Mouse (Mus musculus): ENCODE measurements around the gene Ambn. TPM values are rescaled to one million over a fixed set of nuclear protein-coding genes. Genes with fewer than 3 reads are reported as not detected.

Gene Ambn
- polyA plus RNA-seq (2017; shearing (Covaris generic)), result not detected

GRCm38 (mm10) chr5:88455691-88456090, at the start of gene Ambn:
Ambn (plus strand) TSS chr5:88455991.

GRCm38 (mm10) chr5:88487675-88488074, 31.9 kb downstream of the Ambn start, which contains the start of gene Enam:
Enam (plus strand) TSS chr5:88487975.

Other genes starting within 250 kb of the Ambn start
- gene Gm7714, start 187.1 kb upstream of the Ambn start, polyA plus RNA-seq (2017; shearing (Covaris generic)), result 0.76 TPM
- gene Prol1, start 138.7 kb upstream of the Ambn start, polyA plus RNA-seq (2017; shearing (Covaris generic)), result not detected
- not detected for gene Amtn, start 79.9 kb upstream of the Ambn start, polyA plus RNA-seq (2017; shearing (Covaris generic))
- not detected for gene Enam, start 32.0 kb downstream of the Ambn start, polyA plus RNA-seq (2017; shearing (Covaris generic))
- 66.9 TPM for gene Jchain, start 71.9 kb downstream of the Ambn start, polyA plus RNA-seq (2017; shearing (Covaris generic))
- 61.4 TPM for gene Utp3, start 98.5 kb downstream of the Ambn start, polyA plus RNA-seq (2017; shearing (Covaris generic))
- 4.0 TPM for gene Rufy3, start 109.0 kb downstream of the Ambn start, polyA plus RNA-seq (2017; shearing (Covaris generic))
- 38.1 TPM for gene Grsf1, start 220.2 kb downstream of the Ambn start, polyA plus RNA-seq (2017; shearing (Covaris generic))